Mouse (Mus musculus): Measurements from ENCODE around the gene P4htm. TPM values are rescaled to one million over a fixed set of nuclear protein-coding genes. Genes with fewer than 3 reads are reported as not detected.
A peak's percentile ranks its signal among the peaks of the same experiment; 100 is the strongest.

The P4htm gene
- total RNA-seq, 2 experiments from 2014 or later: 101 to 102 TPM

- peak; percentile 91 to 96 for DNase-seq (ENCODE audit: low spot score in 2 of 2)
Measured at GRCm38 (mm10) chr9:108560227-108560841, 37.1 kb downstream of the P4htm start, which contains the start of gene Impdh2. Impdh2 (plus strand) TSS chr9:108560286.

- no peak for DNase-seq (ENCODE audit: low spot score in 2 of 2)
Measured at GRCm38 (mm10) chr9:108559169-108559568, 38.3 kb downstream of the P4htm start.

- DNase-seq (ENCODE audit: low spot score in 2 of 2): no peak
Measured at GRCm38 (mm10) chr9:108546875-108547274, 50.6 kb downstream of the P4htm start.

GRCm38 (mm10) chr9:108545986-108546385 is 51.5 kb downstream of the P4htm start:
- DNase-seq (ENCODE audit: low spot score in 2 of 2): no peak

- DNase-seq (ENCODE audit: low spot score in 2 of 2): no peak
Measured at GRCm38 (mm10) chr9:108540846-108541245, 56.6 kb downstream of the P4htm start.

- no peak for DNase-seq (ENCODE audit: low spot score in 2 of 2)
Measured at GRCm38 (mm10) chr9:108531496-108531895, 66.0 kb downstream of the P4htm start.

GRCm38 (mm10) chr9:108530954-108531353 is 66.5 kb downstream of the P4htm start:
- DNase-seq (ENCODE audit: low spot score in 2 of 2): no peak

Small RNA genes within 50 kb of the gene (microRNA-seq; reads per million reads assigned to microRNA genes)
- gene Gm24083 (0 reads per million in 2 experiments), gene Mir191 (0 reads per million in 2 experiments), gene Mir425 (625 to 913 reads per million in 2 experiments)

Other genes with a start within 250 kb of the P4htm start
- 100 to 1,000 TPM; 102 to 105 TPM for gene Usp4, start 249.8 kb downstream of the P4htm start, total RNA-seq (2021)
- gene 1700102P08Rik, start 204.9 kb downstream of the P4htm start, total RNA-seq (2021): 1 to 10 TPM; 2.3 to 2.5 TPM
- gene Ccdc36, start 169.2 kb downstream of the P4htm start, total RNA-seq (2021): not detected
- not detected for gene BC048562, start 161.2 kb downstream of the P4htm start, total RNA-seq (2021)
- 10 to 100 TPM; 34.7 to 40.2 TPM for gene Ccdc71, start 137.1 kb downstream of the P4htm start, total RNA-seq (2021)
- gene Klhdc8b, start 136.1 kb downstream of the P4htm start, total RNA-seq (2021): 10 to 100 TPM; 18.8 to 19.6 TPM
- gene Lamb2, start 117.9 kb downstream of the P4htm start, total RNA-seq (2021): 10 to 100 TPM; 27.5 to 29.5 TPM
- gene Usp19, start 107.1 kb downstream of the P4htm start, total RNA-seq (2021): 100 to 1,000 TPM; 145 to 154 TPM
- 10 to 100 TPM; 74.4 to 83.4 TPM for gene Qars, start 90.0 kb downstream of the P4htm start, total RNA-seq (2021)
- 100 to 1,000 TPM; 143 to 150 TPM for gene Qrich1, start 80.9 kb downstream of the P4htm start, total RNA-seq (2021)
- gene Impdh2, start 37.4 kb downstream of the P4htm start, total RNA-seq (2021): 10 to 100 TPM; 56.6 to 64.5 TPM
- gene Ndufaf3, start 30.2 kb downstream of the P4htm start, total RNA-seq (2021): 10 to 100 TPM; 73.5 to 75.0 TPM
- 100 to 1,000 TPM in 1 of 2 experiments, 10 to 100 TPM in 1; 95.0 to 105 TPM for gene Dalrd3, start 27.8 kb downstream of the P4htm start, total RNA-seq (2021)
- 100 to 1,000 TPM; 112 to 123 TPM for gene Wdr6, start 18.9 kb downstream of the P4htm start, total RNA-seq (2021)
- gene Arih2, start 51.7 kb upstream of the P4htm start, total RNA-seq (2021): 10 to 100 TPM; 48.7 to 59.4 TPM
- 10 to 100 TPM; 14.4 to 16.7 TPM for gene Slc25a20, start 64.4 kb upstream of the P4htm start, total RNA-seq (2021)
- gene Prkar2a, start 91.6 kb upstream of the P4htm start, total RNA-seq (2021): 10 to 100 TPM; 44.8 to 49.0 TPM
- gene Ip6k2, start 186.1 kb upstream of the P4htm start, total RNA-seq (2021): 100 to 1,000 TPM; 240 to 270 TPM
- gene Nckipsd, start 210.7 kb upstream of the P4htm start, total RNA-seq (2021): 10 to 100 TPM; 75.6 to 78.8 TPM
- gene Celsr3, start 228.7 kb upstream of the P4htm start, total RNA-seq (2021): 10 to 100 TPM; 54.6 to 58.6 TPM

Measured in layer of hippocampus, adult 18-20 months (tissue).